Mouse (Mus musculus) gastrocnemius, postnatal 36 days (tissue): Measurements from ENCODE around the gene Ulbp1. TPM values are rescaled to one million over a fixed set of nuclear protein-coding genes. Genes with fewer than 3 reads are reported as not detected.
A peak's percentile ranks its signal among the peaks of the same experiment; 100 is the strongest.
"Not testable (repeated sequence)": the region's sequence is repeated elsewhere in the genome, so short reads cannot be mapped to it uniquely, and the experiment has no call there.

Experiments used
- DNase-seq, 2 experiments: peaks; one replicate each; pipeline ENCODE4 v3.0.0; 2022
- intact Hi-C: fragments of 180-260 bp; cut with DNase I; formaldehyde crosslinking; loops from one replicate; pipeline ENCODE4 v1.15.1; 2025
- long read RNA-seq, 2 experiments: library from polyadenylated mRNA; stranded (forward); transcript quantifications; one replicate each; pipeline ENCODE4 v2.0.0; 2021
- total RNA-seq, 2 experiments: library from RNA; stranded (reverse); gene quantifications; 2 replicates each; pipeline ENCODE4 v1.2.3; 2021

Ulbp1 gene
- 1 to 10 TPM; 1.3 to 1.5 TPM for total RNA-seq
- long read RNA-seq, experiment 1, result 0 reads
- long read RNA-seq, experiment 2, result 0 reads

- intact Hi-C loops, result no loop called here
- DNase-seq, result peak; percentile 58 to 63
Measured at GRCm38 (mm10) chr10:7473197-7473889, at the start of gene Ulbp1. Gene Ulbp1, minus strand, starts transcription at chr10:7473638.

GRCm38 (mm10) chr10:7498180-7498579 lies 24.7 kb upstream of the Ulbp1 start:
- intact Hi-C loops, DNase-seq: not testable (repeated sequence)

GRCm38 (mm10) chr10:7492384-7492783 lies 18.9 kb upstream of the Ulbp1 start:
- intact Hi-C loops, DNase-seq: not testable (repeated sequence)

GRCm38 (mm10) chr10:7483650-7484049 lies 10.2 kb upstream of the Ulbp1 start:
- intact Hi-C loops, result no loop called here
- no peak for DNase-seq

GRCm38 (mm10) chr10:7474225-7474624 lies 787 bp upstream of the Ulbp1 start:
- intact Hi-C loops, DNase-seq: not testable (repeated sequence)

- no peak for DNase-seq
- intact Hi-C loops, result no loop called here
Measured at GRCm38 (mm10) chr10:7471664-7472063, 1.8 kb downstream of the Ulbp1 start.

GRCm38 (mm10) chr10:7470457-7470856 lies 3.0 kb downstream of the Ulbp1 start:
- intact Hi-C loops, result no loop called here
- no peak for DNase-seq

- peak; percentile 32 to 38 for DNase-seq
- intact Hi-C loops, result loop anchor here (5.0 kb wide), 1 partner anchor 132 kb away; no protein-coding TSS in a partner anchor
Measured at GRCm38 (mm10) chr10:7469716-7470414, 3.6 kb downstream of the Ulbp1 start.

GRCm38 (mm10) chr10:7462006-7462405 lies 11.4 kb downstream of the Ulbp1 start:
- DNase-seq, result no peak
- intact Hi-C loops, result no loop called here

GRCm38 (mm10) chr10:7438928-7439327 lies 34.5 kb downstream of the Ulbp1 start:
- intact Hi-C loops, result no loop called here
- DNase-seq, result no peak

- no peak for DNase-seq
- intact Hi-C loops, result no loop called here
Measured at GRCm38 (mm10) chr10:7393143-7394035, 80.0 kb downstream of the Ulbp1 start.

GRCm38 (mm10) chr10:7391935-7392930 lies 81.2 kb downstream of the Ulbp1 start:
- intact Hi-C loops, result no loop called here
- no peak for DNase-seq

GRCm38 (mm10) chr10:7391561-7391934 lies 81.9 kb downstream of the Ulbp1 start:
- DNase-seq, result no peak
- intact Hi-C loops, result no loop called here

GRCm38 (mm10) chr10:7391108-7391507 lies 82.3 kb downstream of the Ulbp1 start:
- DNase-seq, result no peak
- intact Hi-C loops, result no loop called here

Other genes with a start within 250 kb of the Ulbp1 start
- 1 to 10 TPM; 1.9 to 2.2 TPM for gene Lrp11, start 116.2 kb upstream of the Ulbp1 start, total RNA-seq
- gene Nup43, start 193.9 kb upstream of the Ulbp1 start, total RNA-seq, result 1 to 10 TPM; 4.5 to 5.6 TPM
- gene Pcmt1, start 207.5 kb upstream of the Ulbp1 start, total RNA-seq, result 100 to 1,000 TPM; 102 to 104 TPM
- 10 to 100 TPM in 1 of 2 experiments, 1 to 10 TPM in 1; 9.3 to 11.5 TPM for gene Lats1, start 207.6 kb upstream of the Ulbp1 start, total RNA-seq